Mouse (Mus musculus): Measurements from ENCODE around the gene Reg3a. TPM values are rescaled to one million over a fixed set of nuclear protein-coding genes. Genes with fewer than 3 reads are reported as not detected.

Reg3a gene
- polyA plus RNA-seq (2012; rRNA removed), result 0.13 TPM in 1 of 2 replicates, not detected in the other

GRCm38 (mm10) chr6:78380409-78380808 lies at the start of gene Reg3a:
TSS of gene Reg3a (plus strand) at chr6:78380709.

GRCm38 (mm10) chr6:78370357-78370756 lies 10.2 kb upstream of the Reg3a start, which contains the start of gene Reg3b:
TSS of gene Reg3b (plus strand) at chr6:78370657.

GRCm38 (mm10) chr6:78378765-78379164 lies 1.7 kb upstream of the Reg3a start, which contains the start of gene Reg3d:
TSS of gene Reg3d (minus strand) at chr6:78378865.

GRCm38 (mm10) chr6:78395323-78395722 lies 14.8 kb downstream of the Reg3a start, which contains the start of gene Reg2:
TSS of gene Reg2 (plus strand) at chr6:78395623.

GRCm38 (mm10) chr6:78422411-78422810 lies 41.9 kb downstream of the Reg3a start, which contains the start of gene Reg1:
TSS of gene Reg1 (plus strand) at chr6:78422711.

Other genes with a start within 250 kb of the Reg3a start
- gene Reg3b, start 10.1 kb upstream of the Reg3a start, polyA plus RNA-seq (2012; rRNA removed), result 1.1 and 2.0 TPM in 2 replicates
- gene Reg3d, start 1.8 kb upstream of the Reg3a start, polyA plus RNA-seq (2012; rRNA removed), result not detected in 2 replicates
- gene Reg2, start 14.9 kb downstream of the Reg3a start, polyA plus RNA-seq (2012; rRNA removed), result not detected in 2 replicates
- 2.7 and 2.8 TPM in 2 replicates for gene Reg1, start 42.0 kb downstream of the Reg3a start, polyA plus RNA-seq (2012; rRNA removed)
- gene Reg3g, start 88.2 kb downstream of the Reg3a start, polyA plus RNA-seq (2012; rRNA removed), result 0.23 and 2.5 TPM in 2 replicates